Mouse (Mus musculus) kidney, embryonic 16.5 days (tissue): Measurements from ENCODE around the gene Kncn. TPM values are rescaled to one million over a fixed set of nuclear protein-coding genes. Genes with fewer than 3 reads are reported as not detected.

Experiments used
- ATAC-seq: fragments of 200-750 bp; cut with Nextera tagmentation; 2 replicates; pipeline ENCODE4 v1.8.0; 2017; ENCODE audit warnings: moderate TSS enrichment; ENCODE audit not compliant: low FRiP score, low TSS enrichment
- H3K27ac ChIP-seq: fragments of 300-500 bp; sonication (generic); 2 replicates; pipeline ENCODE4 v1.5.1; 2014; ENCODE audit warnings: low read length
- H3K27me3 ChIP-seq: fragments of 300-500 bp; sonication (generic); 2 replicates; pipeline ENCODE4 v1.6.1; 2014; ENCODE audit warnings: low read length, control low read depth, mixed read lengths; ENCODE audit not compliant: insufficient read depth
- H3K36me3 ChIP-seq: fragments of 300-500 bp; sonication (generic); 2 replicates; pipeline ENCODE4 v1.6.1; 2014; ENCODE audit warnings: low read length, control low read depth, mixed read lengths; ENCODE audit not compliant: insufficient read depth
- H3K4me1 ChIP-seq: fragments of 300-500 bp; sonication (generic); 2 replicates; pipeline ENCODE4 v1.6.1; 2014; ENCODE audit warnings: low read length, control low read depth, mixed read lengths; ENCODE audit not compliant: insufficient read depth
- H3K4me2 ChIP-seq: fragments of 300-500 bp; sonication (generic); replicated peaks from 2 replicates; pipeline ENCODE4 v1.6.1; 2014; ENCODE audit warnings: low read depth, low read length
- H3K4me3 ChIP-seq: fragments of 300-500 bp; sonication (generic); 2 replicates; pipeline ENCODE4 v1.5.1; 2014; ENCODE audit warnings: mild to moderate bottlenecking, low read length
- H3K9ac ChIP-seq: fragments of 300-500 bp; sonication (generic); replicated peaks from 2 replicates; pipeline ENCODE4 v1.6.1; 2014; ENCODE audit warnings: low read length
- H3K9me3 ChIP-seq: fragments of 300-500 bp; sonication (generic); 2 replicates; pipeline ENCODE4 v1.6.1; 2016; ENCODE audit warnings: low read length, control low read depth
- WGBS: fragments of 180-500 bp; shearing (Covaris S2); extraction: QIAGEN DNeasy Blood & Tissue Kit; methylation state at CpG from one replicate; pipeline ENCODE4 v1.1.7; 2014; 5-methylcytosine and 5-hydroxymethylcytosine counted together
- polyA plus RNA-seq: library from polyadenylated mRNA; unstranded; fragments of >200 nt; fragmentation: Nextera tagmentation; extraction: Ambion mirVana; gene quantifications from 2 replicates; pipeline ENCODE4 v1.2.1, GENCODE M21; 2015

The Kncn gene
- polyA plus RNA-seq, 1 experiment from 2014 or later: 0.07 TPM

- Histone ChIP-seq H3K9me3 (no peaks in the 10 kb centered on the region), H3K9ac (no peak overlapping the region), H3K4me3 (no peak overlapping the region), H3K4me1 (peaks cover 17% of the 10 kb centered on the region), H3K36me3 (no peaks in the 10 kb centered on the region), H3K27ac (no peak overlapping the region), H3K27me3 (peaks cover 63% of the 10 kb centered on the region), H3K4me2 (no peak overlapping the region)
- peak; percentile 40; the same call in 1 of the 2 replicates for ATAC-seq
- 22% methylated on average over 3 of the region's 3 CpGs for WGBS
Observed at GRCm38 (mm10) chr4:115894281-115894680, 10.1 kb downstream of the Kncn start.

- WGBS: 1% methylated on average over 54 of the region's 56 CpGs
- Histone ChIP-seq H3K9ac (peak overlapping the region; percentile 44), H3K27me3 (peaks cover 70% of the 10 kb centered on the region), H3K9me3 (no peaks in the 10 kb centered on the region), H3K36me3 (no peaks in the 10 kb centered on the region), H3K4me2 (peak overlapping the region; percentile 70), H3K4me1 (peaks cover 8% of the 10 kb centered on the region; the same call in 1 of the 2 replicates), H3K27ac (no peak overlapping the region), H3K4me3 (peak overlapping the region; percentile 45)
- ATAC-seq: peak; percentile 58; the same call in 1 of the 2 replicates
Observed at GRCm38 (mm10) chr4:115897901-115898631, 13.9 kb downstream of the Kncn start.

GRCm38 (mm10) chr4:115902816-115903215 is 18.6 kb downstream of the Kncn start:
- Histone ChIP-seq H3K9me3 (no peaks in the 10 kb centered on the region), H3K27ac (no peak overlapping the region), H3K9ac (no peak overlapping the region), H3K4me1 (peaks cover 11% of the 10 kb centered on the region), H3K4me3 (no peak overlapping the region), H3K4me2 (no peak overlapping the region), H3K27me3 (peaks cover 89% of the 10 kb centered on the region), H3K36me3 (no peaks in the 10 kb centered on the region)
- ATAC-seq: no peak
- WGBS: 15% methylated on average over 5 of the region's 5 CpGs

- Histone ChIP-seq H3K4me3 (no peak overlapping the region), H3K36me3 (no peaks in the 10 kb centered on the region), H3K9ac (no peak overlapping the region), H3K4me2 (no peak overlapping the region), H3K4me1 (peaks cover 4% of the 10 kb centered on the region; the same call in 1 of the 2 replicates), H3K27me3 (peaks cover 89% of the 10 kb centered on the region), H3K27ac (no peak overlapping the region), H3K9me3 (no peaks in the 10 kb centered on the region)
- peak; percentile 28; the same call in 1 of the 2 replicates for ATAC-seq
- 7% methylated on average over 12 of the region's 12 CpGs for WGBS
Observed at GRCm38 (mm10) chr4:115904375-115904774, 20.2 kb downstream of the Kncn start.

GRCm38 (mm10) chr4:115905701-115906100 is 21.5 kb downstream of the Kncn start:
- H3K27me3 ChIP-seq: peaks cover 85% of the 10 kb centered on the region
- 8% methylated on average over 7 of the region's 7 CpGs for WGBS

GRCm38 (mm10) chr4:115906791-115907190 is 22.6 kb downstream of the Kncn start:
- peaks cover 4% of the 10 kb centered on the region; the same call in 1 of the 2 replicates for H3K4me1 ChIP-seq
- no peaks in the 10 kb centered on the region for H3K9me3 ChIP-seq
- no peaks in the 10 kb centered on the region for H3K36me3 ChIP-seq
- no peak overlapping the region for H3K27ac ChIP-seq
- peaks cover 83% of the 10 kb centered on the region for H3K27me3 ChIP-seq
- WGBS: 86% methylated on average over 3 of the region's 3 CpGs
- H3K4me2 ChIP-seq: no peak overlapping the region
- H3K9ac ChIP-seq: no peak overlapping the region
- no peak overlapping the region for H3K4me3 ChIP-seq
- no peak for ATAC-seq

More at GRCm38 (mm10) chr4:115905701-115906100, 21.5 kb downstream of the Kncn start:
- no peak overlapping the region for H3K4me3 ChIP-seq
- H3K36me3 ChIP-seq: no peaks in the 10 kb centered on the region
- H3K9ac ChIP-seq: no peak overlapping the region
- no peaks in the 10 kb centered on the region for H3K9me3 ChIP-seq
- H3K27ac ChIP-seq: no peak overlapping the region
- peaks cover 4% of the 10 kb centered on the region; the same call in 1 of the 2 replicates for H3K4me1 ChIP-seq
- ATAC-seq: no peak
- H3K4me2 ChIP-seq: no peak overlapping the region

- Histone ChIP-seq H3K27me3 (peaks cover 85% of the 10 kb centered on the region), H3K4me3 (no peak overlapping the region), H3K36me3 (no peaks in the 10 kb centered on the region), H3K4me1 (peaks cover 4% of the 10 kb centered on the region; the same call in 1 of the 2 replicates), H3K9me3 (no peaks in the 10 kb centered on the region), H3K9ac (no peak overlapping the region), H3K27ac (no peak overlapping the region), H3K4me2 (no peak overlapping the region)
- ATAC-seq: no peak
- WGBS: 70% methylated on average over 1 of the region's 1 CpGs
Observed at GRCm38 (mm10) chr4:115907994-115908393, 23.8 kb downstream of the Kncn start.

GRCm38 (mm10) chr4:115908641-115909040 is 24.4 kb downstream of the Kncn start:
- Histone ChIP-seq H3K9ac (no peak overlapping the region), H3K27me3 (peaks cover 84% of the 10 kb centered on the region), H3K36me3 (no peaks in the 10 kb centered on the region), H3K4me2 (no peak overlapping the region), H3K27ac (no peak overlapping the region), H3K9me3 (no peaks in the 10 kb centered on the region), H3K4me1 (peaks cover 4% of the 10 kb centered on the region; the same call in 1 of the 2 replicates), H3K4me3 (no peak overlapping the region)
- 28% methylated on average over 7 of the region's 7 CpGs for WGBS
- no peak for ATAC-seq

GRCm38 (mm10) chr4:115911586-115911985 is 27.4 kb downstream of the Kncn start:
- H3K27me3 ChIP-seq: peaks cover 77% of the 10 kb centered on the region
- H3K27ac ChIP-seq: no peak overlapping the region
- H3K36me3 ChIP-seq: no peaks in the 10 kb centered on the region
- no peak overlapping the region for H3K9ac ChIP-seq
- H3K4me2 ChIP-seq: no peak overlapping the region
- no peak for ATAC-seq
- H3K4me3 ChIP-seq: no peak overlapping the region
- H3K9me3 ChIP-seq: no peaks in the 10 kb centered on the region
- no peaks in the 10 kb centered on the region for H3K4me1 ChIP-seq
- 8% methylated on average over 4 of the region's 4 CpGs for WGBS

- no peak overlapping the region for H3K27ac ChIP-seq
- ATAC-seq: peak; percentile 61
- no peaks in the 10 kb centered on the region for H3K9me3 ChIP-seq
- no peak overlapping the region for H3K4me3 ChIP-seq
- H3K4me1 ChIP-seq: no peaks in the 10 kb centered on the region
- H3K4me2 ChIP-seq: no peak overlapping the region
- no peak overlapping the region for H3K9ac ChIP-seq
- peaks cover 88% of the 10 kb centered on the region for H3K27me3 ChIP-seq
- WGBS: 54% methylated on average over 16 of the region's 16 CpGs
- no peaks in the 10 kb centered on the region for H3K36me3 ChIP-seq
Observed at GRCm38 (mm10) chr4:115919911-115920310, 35.7 kb downstream of the Kncn start.
